Mouse (Mus musculus): ENCODE measurements around the gene Dennd1b. TPM values are rescaled to one million over a fixed set of nuclear protein-coding genes. Genes with fewer than 3 reads are reported as not detected.

Dennd1b gene
- polyA plus RNA-seq, 1 experiment = 13.2 TPM

GRCm38 (mm10) chr1:139003503-139003902 is 40.3 kb downstream of the Dennd1b start:
- DNase-seq (ENCODE audit: low read depth in 1 of 2, low spot score in 2 of 2) = no peak
- H3K4me1 ChIP-seq (ENCODE audit: control insufficient read depth, insufficient read depth, insufficient read length) = peaks cover 5% of the 10 kb centered on the region; the same call in 1 of the 2 replicates
- H3K36me3 ChIP-seq (ENCODE audit: control insufficient read depth, insufficient read depth, low read length) = 0 out of 2 replicates have a peak, but pooled peaks cover 1% of the 10 kb centered on the region
- H3K27ac ChIP-seq (ENCODE audit: insufficient read depth, low read length) = no peak overlapping the region
- H3K4me3 ChIP-seq (ENCODE audit: extremely low read depth, insufficient read depth, insufficient read length) = no peak overlapping the region
- no peaks in the 10 kb centered on the region for H3K27me3 ChIP-seq (ENCODE audit: control insufficient read depth, insufficient read depth, low read length)
- WGBS = 60% methylated on average over 2 of the region's 2 CpGs
- TF ChIP-seq CTCF (IDR thresholded peaks at IDR 0.05; ENCODE audit: extremely low read depth, insufficient read depth, insufficient read length, insufficient replicate concordance) (no peak), POLR2A (IDR thresholded peaks at IDR 0.05; ENCODE audit: low read depth, low read length) (no peak)

GRCm38 (mm10) chr1:139006000-139006399 is 42.8 kb downstream of the Dennd1b start:
- Histone ChIP-seq H3K4me3 (ENCODE audit: extremely low read depth, insufficient read depth, insufficient read length) (no peak overlapping the region), H3K27ac (ENCODE audit: insufficient read depth, low read length) (no peak overlapping the region), H3K27me3 (ENCODE audit: control insufficient read depth, insufficient read depth, low read length) (no peaks in the 10 kb centered on the region), H3K4me1 (ENCODE audit: control insufficient read depth, insufficient read depth, insufficient read length) (peaks cover 2% of the 10 kb centered on the region; the same call in 1 of the 2 replicates), H3K36me3 (ENCODE audit: control insufficient read depth, insufficient read depth, low read length) (0 out of 2 replicates have a peak, but pooled peaks cover 1% of the 10 kb centered on the region)
- no peak for TF ChIP-seq CTCF (IDR thresholded peaks at IDR 0.05; ENCODE audit: extremely low read depth, insufficient read depth, insufficient read length, insufficient replicate concordance)
- no peak for TF ChIP-seq POLR2A (IDR thresholded peaks at IDR 0.05; ENCODE audit: low read depth, low read length)
- 87% methylated on average over 1 of the region's 1 CpGs for WGBS
- no peak for DNase-seq (ENCODE audit: low read depth in 1 of 2, low spot score in 2 of 2)

- DNase-seq (ENCODE audit: low read depth in 1 of 2, low spot score in 2 of 2) = no peak
- TF ChIP-seq CTCF (IDR thresholded peaks at IDR 0.05; ENCODE audit: extremely low read depth, insufficient read depth, insufficient read length, insufficient replicate concordance) (no peak), POLR2A (IDR thresholded peaks at IDR 0.05; ENCODE audit: low read depth, low read length) (no peak)
- no peak overlapping the region for H3K4me3 ChIP-seq (ENCODE audit: extremely low read depth, insufficient read depth, insufficient read length)
- WGBS = 77% methylated on average over 3 of the region's 3 CpGs
- 0 out of 2 replicates have a peak, but pooled peaks cover 1% of the 10 kb centered on the region for H3K36me3 ChIP-seq (ENCODE audit: control insufficient read depth, insufficient read depth, low read length)
- no peaks in the 10 kb centered on the region for H3K27me3 ChIP-seq (ENCODE audit: control insufficient read depth, insufficient read depth, low read length)
- no peak overlapping the region for H3K27ac ChIP-seq (ENCODE audit: insufficient read depth, low read length)
- H3K4me1 ChIP-seq (ENCODE audit: control insufficient read depth, insufficient read depth, insufficient read length) = peaks cover 2% of the 10 kb centered on the region; the same call in 1 of the 2 replicates
These were observed 44.2 kb downstream of the Dennd1b start for GRCm38 (mm10) chr1:139007475-139007874.

GRCm38 (mm10) chr1:139015118-139015788 is 52.0 kb downstream of the Dennd1b start:
- no peak overlapping the region for H3K27ac ChIP-seq (ENCODE audit: insufficient read depth, low read length)
- H3K4me1 ChIP-seq (ENCODE audit: control insufficient read depth, insufficient read depth, insufficient read length) = no peaks in the 10 kb centered on the region
- WGBS = 65% methylated on average over 5 of the region's 5 CpGs
- no peak overlapping the region for H3K4me3 ChIP-seq (ENCODE audit: extremely low read depth, insufficient read depth, insufficient read length)
- no peak for TF ChIP-seq POLR2A (IDR thresholded peaks at IDR 0.05; ENCODE audit: low read depth, low read length)
- TF ChIP-seq CTCF (IDR thresholded peaks at IDR 0.05; ENCODE audit: extremely low read depth, insufficient read depth, insufficient read length, insufficient replicate concordance) = no peak
- no peaks in the 10 kb centered on the region for H3K27me3 ChIP-seq (ENCODE audit: control insufficient read depth, insufficient read depth, low read length)
- H3K36me3 ChIP-seq (ENCODE audit: control insufficient read depth, insufficient read depth, low read length) = no peaks in the 10 kb centered on the region
- no peak for DNase-seq (ENCODE audit: low read depth in 1 of 2, low spot score in 2 of 2)

- no peak for DNase-seq (ENCODE audit: low read depth in 1 of 2, low spot score in 2 of 2)
- Histone ChIP-seq H3K4me1 (ENCODE audit: control insufficient read depth, insufficient read depth, insufficient read length) (no peaks in the 10 kb centered on the region), H3K4me3 (ENCODE audit: extremely low read depth, insufficient read depth, insufficient read length) (no peak overlapping the region), H3K27me3 (ENCODE audit: control insufficient read depth, insufficient read depth, low read length) (no peaks in the 10 kb centered on the region), H3K36me3 (ENCODE audit: control insufficient read depth, insufficient read depth, low read length) (no peaks in the 10 kb centered on the region; the same call in 1 of the 2 replicates), H3K27ac (ENCODE audit: insufficient read depth, low read length) (no peak overlapping the region)
- 92% methylated on average over 7 of the region's 7 CpGs for WGBS
- TF ChIP-seq CTCF (IDR thresholded peaks at IDR 0.05; ENCODE audit: extremely low read depth, insufficient read depth, insufficient read length, insufficient replicate concordance) (no peak), POLR2A (IDR thresholded peaks at IDR 0.05; ENCODE audit: low read depth, low read length) (no peak)
These were observed 58.1 kb downstream of the Dennd1b start for GRCm38 (mm10) chr1:139021298-139021697.

- WGBS = 95% methylated on average over 8 of the region's 8 CpGs
- Histone ChIP-seq H3K4me3 (ENCODE audit: extremely low read depth, insufficient read depth, insufficient read length) (no peak overlapping the region), H3K27me3 (ENCODE audit: control insufficient read depth, insufficient read depth, low read length) (no peaks in the 10 kb centered on the region), H3K36me3 (ENCODE audit: control insufficient read depth, insufficient read depth, low read length) (no peaks in the 10 kb centered on the region; the same call in 1 of the 2 replicates), H3K27ac (ENCODE audit: insufficient read depth, low read length) (no peak overlapping the region), H3K4me1 (ENCODE audit: control insufficient read depth, insufficient read depth, insufficient read length) (no peaks in the 10 kb centered on the region)
- no peak for TF ChIP-seq CTCF (IDR thresholded peaks at IDR 0.05; ENCODE audit: extremely low read depth, insufficient read depth, insufficient read length, insufficient replicate concordance)
- TF ChIP-seq POLR2A (IDR thresholded peaks at IDR 0.05; ENCODE audit: low read depth, low read length) = no peak
- no peak for DNase-seq (ENCODE audit: low read depth in 1 of 2, low spot score in 2 of 2)
These were observed 62.8 kb downstream of the Dennd1b start for GRCm38 (mm10) chr1:139025882-139026645.
